Mouse (Mus musculus) right cerebral cortex, postnatal 25 days (tissue): ENCODE results near the gene Tmem247.
A peak's percentile ranks its signal among the peaks of the same experiment; 100 is the strongest.

Experiments
- DNase-seq: peaks from one replicate; pipeline ENCODE4 v3.0.0; 2022

Tmem247 gene

GRCm38 (mm10) chr17:86964502-86964901 lies 47.4 kb downstream of the Tmem247 start:
- DNase-seq = peak; percentile 71

DNA sequence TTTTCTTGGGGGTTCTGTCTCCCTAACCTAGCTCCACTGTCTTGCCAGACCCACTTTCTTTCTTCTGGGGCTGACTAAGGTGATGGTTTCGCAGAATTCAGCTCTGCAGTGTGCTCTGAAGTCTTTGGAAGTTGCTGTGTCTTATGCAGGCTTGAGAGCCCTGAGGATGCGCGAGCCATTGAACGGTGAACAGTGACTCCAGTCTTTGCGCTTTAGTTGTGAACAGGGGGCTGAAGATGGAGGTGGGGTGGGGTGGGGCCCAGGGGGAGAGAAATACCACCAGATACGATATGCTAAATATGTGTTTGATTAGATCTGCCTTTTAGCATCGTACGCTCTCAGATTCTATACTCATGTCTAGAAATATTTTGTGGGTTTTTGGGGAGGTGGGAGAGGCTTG lies 48.0 kb downstream of the Tmem247 start:
- no peak for DNase-seq

- DNase-seq = no peak
These were observed 48.9 kb downstream of the Tmem247 start for GRCm38 (mm10) chr17:86966040-86966439.

DNA sequence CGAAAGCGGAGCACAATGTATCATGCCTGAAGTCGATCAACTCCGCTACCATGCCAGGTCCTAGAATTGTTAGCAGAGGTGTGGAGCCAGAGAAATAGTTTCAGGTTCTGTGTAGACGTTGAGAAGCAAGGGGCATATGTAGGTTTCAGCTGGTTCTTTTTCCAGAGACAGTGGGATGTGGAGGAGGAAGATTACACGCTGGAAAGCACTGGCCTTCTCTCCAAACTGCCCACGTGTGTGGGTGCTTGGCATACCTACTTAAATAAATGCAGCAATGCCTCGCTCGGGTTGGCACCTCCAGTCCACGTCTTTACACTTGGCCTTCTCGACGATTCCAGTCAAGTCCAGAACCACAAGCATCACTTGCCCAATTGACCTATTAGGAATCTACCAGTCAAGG lies 49.9 kb downstream of the Tmem247 start:
- DNase-seq = no peak

- no peak for DNase-seq
These were observed 50.7 kb downstream of the Tmem247 start for GRCm38 (mm10) chr17:86967536-86968525.

GRCm38 (mm10) chr17:86968581-86968980 lies 51.4 kb downstream of the Tmem247 start:
- no peak for DNase-seq

DNA sequence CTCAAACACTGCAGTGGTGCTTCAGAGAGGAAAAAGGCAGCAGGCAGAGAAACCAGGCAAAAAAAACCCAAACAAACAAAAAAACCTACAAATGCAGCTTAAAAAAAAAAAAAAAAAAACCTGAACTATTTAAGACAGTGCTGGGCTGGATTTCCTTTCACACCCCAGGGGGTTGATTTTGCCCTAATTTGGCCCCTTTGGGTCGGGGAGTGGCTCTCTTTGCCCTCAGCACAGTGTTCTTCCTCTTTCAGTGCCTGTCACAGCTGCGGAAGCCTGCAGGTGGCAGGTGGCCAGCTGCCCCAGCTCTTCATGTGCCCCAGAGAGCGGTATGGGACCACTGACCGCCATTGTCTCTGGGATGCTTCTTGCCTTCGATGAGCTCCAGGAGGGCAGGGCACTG lies 52.4 kb downstream of the Tmem247 start:
- DNase-seq = no peak

GRCm38 (mm10) chr17:86970026-86970750 lies 53.0 kb downstream of the Tmem247 start:
- no peak for DNase-seq

DNA sequence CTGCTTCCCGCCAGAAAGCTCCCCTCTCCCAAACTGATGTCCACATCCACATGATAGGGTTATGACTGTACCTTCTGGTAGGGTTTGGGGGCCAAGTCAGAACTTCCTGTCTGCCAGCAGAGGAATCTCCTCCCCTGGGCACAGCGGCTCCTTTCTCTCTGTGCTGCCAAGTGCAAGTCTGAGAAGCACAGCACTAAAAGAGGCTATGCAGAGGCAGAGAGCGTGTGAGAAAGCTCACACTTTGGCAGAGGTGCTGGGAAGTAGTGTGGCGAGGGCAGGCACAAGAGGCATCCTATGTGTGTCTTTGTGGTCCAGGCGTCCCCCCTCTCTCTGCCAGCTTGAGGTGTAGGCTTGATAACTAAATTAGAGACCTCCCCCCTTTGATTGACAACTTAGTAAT lies 53.9 kb downstream of the Tmem247 start:
- DNase-seq = no peak

DNA sequence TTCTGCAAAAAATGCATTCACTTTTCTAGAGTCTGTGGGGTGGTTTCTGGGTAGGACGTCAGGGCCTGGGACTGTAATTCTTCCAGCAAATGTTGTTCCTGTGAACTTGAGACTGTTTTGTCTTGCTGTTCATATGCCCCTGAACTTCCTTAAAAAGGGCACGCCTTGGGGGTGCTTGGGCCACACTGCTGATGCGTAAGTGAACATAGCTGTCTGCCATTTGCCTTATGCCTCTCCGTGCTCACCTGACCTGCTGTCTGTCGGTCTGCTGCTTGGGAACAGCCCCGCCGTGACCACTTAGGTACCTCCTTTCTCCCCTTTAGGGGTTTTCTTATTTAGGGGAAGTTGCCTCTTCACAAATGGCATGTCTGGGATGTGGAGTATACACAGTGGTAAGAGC lies 54.7 kb downstream of the Tmem247 start:
- no peak for DNase-seq
